Mouse (Mus musculus): ENCODE measurements around the gene Armc5. TPM values are rescaled to one million over a fixed set of nuclear protein-coding genes. Genes with fewer than 3 reads are reported as not detected.

The Armc5 gene
- total RNA-seq, 2 experiments from 2014 or later = 7.2 to 8.0 TPM

DNA sequence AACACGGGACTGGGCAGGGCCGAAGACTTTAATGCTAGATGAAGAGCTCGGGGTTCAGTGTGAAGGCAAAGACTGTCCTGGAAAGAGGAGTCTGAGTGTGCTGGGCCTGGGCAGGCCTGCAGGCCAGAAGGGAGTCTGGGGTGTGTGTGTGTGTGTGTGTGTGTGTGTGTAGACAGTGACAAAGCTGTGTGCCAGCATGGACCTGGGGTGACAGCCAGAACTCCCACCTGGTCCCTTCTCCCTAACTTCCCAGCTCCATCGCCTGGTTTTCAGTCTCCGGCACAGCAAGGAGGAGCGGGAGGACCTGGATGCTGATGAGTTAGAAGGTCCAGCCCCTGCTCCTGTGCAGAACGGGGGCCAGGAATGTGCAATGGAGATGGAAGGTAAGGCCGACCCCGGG, 34.4 kb downstream of the Armc5 start:
- no peak for DNase-seq
- intact Hi-C loops (cut with DNase I) = no loop called here
- Histone ChIP-seq H3K27ac (no peak overlapping the region), H3K4me3 (no peak overlapping the region)
- TF ChIP-seq CTCF (IDR thresholded peaks at IDR 0.05) = no peak

GRCm38 (mm10) chr7:128276051-128276450, 38.9 kb downstream of the Armc5 start:
- intact Hi-C loops (cut with DNase I) = no loop called here
- Histone ChIP-seq H3K27ac (peak overlapping the region; percentile 31), H3K4me3 (no peak overlapping the region)
- no peak for TF ChIP-seq CTCF (IDR thresholded peaks at IDR 0.05)
- DNase-seq = no peak

- TF ChIP-seq CTCF (IDR thresholded peaks at IDR 0.05) = no peak
- no peak for DNase-seq
- intact Hi-C loops (cut with DNase I) = no loop called here
- Histone ChIP-seq H3K27ac (no peak overlapping the region), H3K4me3 (no peak overlapping the region)
These were observed 42.6 kb downstream of the Armc5 start for GRCm38 (mm10) chr7:128279750-128280149.

DNA sequence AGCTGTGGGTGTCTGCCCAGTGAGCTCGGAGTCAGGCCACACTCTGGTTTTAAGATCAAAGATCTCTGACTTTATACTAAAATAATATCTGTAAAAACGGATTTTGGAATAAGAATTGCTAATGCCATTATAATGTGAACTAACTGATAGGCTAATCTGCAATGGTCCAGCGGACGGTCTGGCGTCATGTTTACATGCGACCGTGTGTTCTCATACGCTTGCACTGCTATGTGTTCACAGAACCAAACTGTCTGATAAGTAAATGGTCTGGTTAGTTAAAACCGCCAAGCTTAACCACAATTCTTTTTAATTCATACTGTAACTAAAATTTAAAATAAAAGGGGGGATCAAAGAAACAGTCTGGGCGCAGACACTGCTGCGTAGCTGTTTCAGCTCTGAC, 44.6 kb downstream of the Armc5 start:
- no peak for TF ChIP-seq CTCF (IDR thresholded peaks at IDR 0.05)
- intact Hi-C loops (cut with DNase I) = no loop called here

DNA sequence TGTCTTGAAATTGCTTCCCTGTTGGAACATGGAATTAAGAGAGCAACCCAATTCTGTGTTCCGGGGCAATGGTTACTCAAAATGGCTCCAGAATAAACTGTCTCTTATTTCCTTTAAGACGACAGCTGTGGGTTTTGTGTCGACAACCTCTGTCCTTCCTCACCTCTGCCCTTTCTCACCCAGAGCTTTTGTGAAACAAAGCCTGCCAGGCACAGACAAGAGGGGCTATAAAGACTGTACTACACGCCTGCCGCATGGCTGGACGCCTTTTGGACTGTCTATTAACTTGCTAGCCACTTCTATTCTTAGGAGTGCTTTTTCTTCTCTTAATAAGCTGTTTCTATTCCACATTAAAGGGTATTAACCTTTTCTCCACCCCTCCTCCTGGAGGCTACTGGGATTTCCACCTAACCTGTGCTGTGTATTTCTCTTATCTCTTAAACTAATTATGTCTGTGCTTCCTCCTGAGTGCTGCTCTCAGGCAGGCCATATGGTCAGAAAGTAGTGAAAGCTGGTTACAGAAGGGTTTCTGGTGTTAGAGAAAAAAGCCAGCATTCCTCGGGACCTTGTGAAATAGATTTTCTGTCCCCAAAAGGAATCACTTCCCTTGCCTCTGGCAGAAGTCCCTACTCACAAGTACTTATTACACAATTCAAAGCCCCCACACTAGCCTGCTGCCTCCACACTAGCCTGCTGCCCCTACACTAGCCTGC, 45.5 kb downstream of the Armc5 start:
- Histone ChIP-seq H3K27ac (no peak overlapping the region), H3K4me3 (no peak overlapping the region)
- DNase-seq = no peak
- intact Hi-C loops (cut with DNase I) = no loop called here
- TF ChIP-seq CTCF (IDR thresholded peaks at IDR 0.05) = no peak

More for the DNA sequence above, 44.6 kb downstream of the Armc5 start:
- DNase-seq = no peak
- Histone ChIP-seq H3K27ac (no peak overlapping the region), H3K4me3 (no peak overlapping the region)

DNA sequence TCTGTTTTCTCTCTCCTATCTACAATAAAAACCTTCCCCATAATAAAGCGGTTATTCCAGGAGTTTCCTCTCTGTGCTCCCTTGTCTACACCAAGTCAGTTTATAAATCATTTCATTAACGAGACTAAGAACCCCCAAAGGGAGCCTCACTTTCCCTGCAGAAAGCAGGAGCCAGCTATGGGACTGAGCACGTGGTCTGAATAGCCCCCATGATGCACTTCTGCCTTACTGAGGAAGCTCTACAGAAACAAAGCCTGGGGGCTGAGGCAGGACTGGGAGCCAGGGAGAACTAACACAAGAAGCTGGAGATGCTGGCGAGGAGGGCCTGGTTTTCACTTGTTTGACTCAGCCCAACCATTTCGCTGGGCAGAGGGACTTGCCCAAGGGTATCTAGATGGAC, 46.9 kb downstream of the Armc5 start:
- Histone ChIP-seq H3K4me3 (no peak overlapping the region), H3K27ac (no peak overlapping the region)
- no peak for DNase-seq
- intact Hi-C loops (cut with DNase I) = no loop called here
- TF ChIP-seq CTCF (IDR thresholded peaks at IDR 0.05) = no peak

GRCm38 (mm10) chr7:128285060-128285459, 47.9 kb downstream of the Armc5 start:
- Histone ChIP-seq H3K4me3 (no peak overlapping the region), H3K27ac (no peak overlapping the region)
- no peak for TF ChIP-seq CTCF (IDR thresholded peaks at IDR 0.05)
- DNase-seq = no peak
- intact Hi-C loops (cut with DNase I) = no loop called here

- intact Hi-C loops (cut with DNase I) = no loop called here
- no peak for DNase-seq
- TF ChIP-seq CTCF (IDR thresholded peaks at IDR 0.05) = peak; percentile 26; the same call in 1 of the 2 replicates
- Histone ChIP-seq H3K27ac (0 out of 2 replicates have a peak overlapping the region, but pooled peaks have one; percentile 4), H3K4me3 (no peak overlapping the region)
These were observed 51.9 kb downstream of the Armc5 start for GRCm38 (mm10) chr7:128288923-128289544.

Small RNA genes lying within 50 kb of the gene (microRNA-seq; reads per million reads assigned to microRNA genes)
- gene Mir3103 = 2.2 reads per million

Other genes with a start within 250 kb of the Armc5 start
- gene Pycard, start 243.5 kb upstream of the Armc5 start, total RNA-seq (2021) = under 1 TPM; 0.38 to 0.89 TPM
- gene Trim72, start 233.4 kb upstream of the Armc5 start, total RNA-seq (2021) = 100 to 1,000 TPM; 186 to 238 TPM
- gene Itgam, start 174.7 kb upstream of the Armc5 start, total RNA-seq (2021) = 1 to 10 TPM; 1.0 to 1.9 TPM
- not detected for gene Gm49368, start 174.7 kb upstream of the Armc5 start, total RNA-seq (2021)
- under 1 TPM in 1 of 2 experiments, not detected in 1; 0.26 TPM for gene Itgax, start 107.8 kb upstream of the Armc5 start, total RNA-seq (2021)
- gene Itgad, start 83.0 kb upstream of the Armc5 start, total RNA-seq (2021) = not detected
- gene Cox6a2, start 31.0 kb upstream of the Armc5 start, total RNA-seq (2021) = 1,000 to 10,000 TPM; 1,384 to 2,252 TPM
- 1 to 10 TPM; 1.9 to 2.1 TPM for gene 9130023H24Rik, start 689 bp downstream of the Armc5 start, total RNA-seq (2021)
- 1 to 10 TPM; 5.2 to 7.6 TPM for gene Tgfb1i1, start 9.5 kb downstream of the Armc5 start, total RNA-seq (2021)
- gene Slc5a2, start 28.3 kb downstream of the Armc5 start, total RNA-seq (2021) = not detected
- gene BC017158, start 60.8 kb downstream of the Armc5 start, total RNA-seq (2021) = 1 to 10 TPM; 2.3 to 3.7 TPM
- gene Rgs10, start 181.4 kb downstream of the Armc5 start, total RNA-seq (2021) = 1 to 10 TPM; 2.0 to 4.8 TPM
- gene Tial1, start 224.4 kb downstream of the Armc5 start, total RNA-seq (2021) = 10 to 100 TPM; 46.9 to 50.7 TPM